Mouse (Mus musculus): ENCODE measurements around the gene Smarcc1.
A peak's percentile ranks its signal among the peaks of the same experiment; 100 is the strongest.
"Not testable (repeated sequence)": the region's sequence is repeated elsewhere in the genome, so short reads cannot be mapped to it uniquely, and the experiment has no call there.

Gene Smarcc1

DNA sequence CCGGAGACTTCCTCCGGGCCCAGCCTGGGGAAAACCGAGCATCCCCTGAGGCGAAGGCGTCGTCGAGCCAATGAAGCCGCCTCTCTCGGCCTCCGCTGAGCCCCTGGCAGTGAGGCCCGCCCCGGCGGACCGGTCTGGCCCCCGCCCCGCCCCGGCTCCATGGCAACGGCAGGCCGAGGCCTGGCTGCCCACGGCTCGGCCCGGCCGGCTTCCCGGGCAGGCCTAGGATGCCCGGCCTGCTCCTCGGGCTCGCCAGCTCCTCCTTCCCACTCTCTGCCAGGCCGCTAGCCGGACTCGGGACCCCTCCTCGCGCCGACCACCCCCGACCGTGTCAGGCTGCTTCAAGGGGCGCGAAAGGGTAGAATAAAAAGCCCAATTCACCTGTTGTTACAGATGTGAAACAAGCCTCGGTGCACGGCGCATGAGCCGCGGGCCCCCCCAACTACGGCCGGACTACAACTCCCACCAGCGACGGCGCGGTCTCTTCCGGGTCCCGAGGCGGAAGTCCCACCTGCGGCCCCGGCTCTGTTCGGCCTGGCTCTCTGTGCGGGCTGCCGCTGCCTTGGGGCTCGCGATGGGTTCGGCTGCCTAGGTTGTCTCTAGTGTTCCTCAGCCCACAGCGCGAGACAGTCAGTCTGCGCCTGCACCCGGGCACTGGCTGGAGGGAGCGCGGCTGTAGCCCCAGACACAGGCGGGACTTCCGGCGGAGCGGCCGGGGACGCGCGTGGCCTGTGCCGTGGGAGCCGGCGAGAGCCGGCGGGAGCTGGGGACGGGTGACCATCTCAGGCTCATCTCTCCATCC lies at the start of gene Smarcc1:
Gene Smarcc1 (plus strand): TSS at position 732 of the 802 bp plus-strand sequence.
- DNase-seq (ENCODE audit: low spot score) = peak; percentile 89

- DNase-seq (ENCODE audit: low spot score) = no peak
These were observed 48.8 kb upstream of the Smarcc1 start for GRCm38 (mm10) chr9:110068745-110069144.

- peak; percentile 63 for DNase-seq (ENCODE audit: low spot score)
These were observed 47.1 kb upstream of the Smarcc1 start for GRCm38 (mm10) chr9:110070358-110070757.

DNA sequence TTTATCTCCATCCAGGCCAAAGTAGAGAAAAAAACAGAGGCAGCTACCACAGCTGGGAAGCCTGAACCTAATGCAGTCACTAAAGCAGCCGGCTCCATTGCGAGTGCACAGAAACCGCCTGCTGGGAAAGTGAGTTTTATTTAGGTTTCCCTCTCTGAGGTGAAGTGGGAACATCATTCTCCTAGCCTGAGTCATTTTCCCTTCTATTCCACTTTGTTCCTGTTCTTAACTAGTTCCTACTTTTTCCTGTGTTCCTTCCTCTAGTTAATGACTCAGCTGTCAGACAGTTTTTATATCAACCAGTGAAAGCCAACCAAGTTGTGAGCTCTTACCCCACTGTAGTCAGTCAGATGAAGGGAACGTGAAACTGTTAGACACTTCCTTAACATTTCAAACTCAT lies 46.5 kb upstream of the Smarcc1 start:
- DNase-seq (ENCODE audit: low spot score) = no peak

DNA sequence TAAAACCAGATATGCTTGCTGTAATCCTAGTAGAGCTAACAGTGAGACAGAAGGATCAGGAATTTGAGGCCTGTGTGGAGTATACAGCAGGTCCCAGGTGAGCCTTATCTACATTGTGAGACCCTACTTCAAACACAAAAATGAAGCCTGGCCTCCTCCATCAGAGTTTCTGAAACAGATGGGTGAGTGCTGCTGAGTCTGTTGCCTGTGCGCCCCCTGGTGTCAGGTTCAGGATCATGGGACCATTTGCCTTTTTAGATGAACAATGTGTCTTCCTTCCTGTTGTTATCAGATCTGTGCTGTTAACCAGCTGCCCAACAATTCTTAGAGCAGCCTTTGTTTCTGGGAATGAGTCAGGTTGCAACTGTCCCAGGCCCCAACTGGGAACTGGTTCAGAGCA lies 45.7 kb upstream of the Smarcc1 start:
- peak; percentile 89 for DNase-seq (ENCODE audit: low spot score)

- not testable (repeated sequence) for DNase-seq (ENCODE audit: low spot score)
These were observed 41.0 kb upstream of the Smarcc1 start for GRCm38 (mm10) chr9:110076468-110076867.

DNA sequence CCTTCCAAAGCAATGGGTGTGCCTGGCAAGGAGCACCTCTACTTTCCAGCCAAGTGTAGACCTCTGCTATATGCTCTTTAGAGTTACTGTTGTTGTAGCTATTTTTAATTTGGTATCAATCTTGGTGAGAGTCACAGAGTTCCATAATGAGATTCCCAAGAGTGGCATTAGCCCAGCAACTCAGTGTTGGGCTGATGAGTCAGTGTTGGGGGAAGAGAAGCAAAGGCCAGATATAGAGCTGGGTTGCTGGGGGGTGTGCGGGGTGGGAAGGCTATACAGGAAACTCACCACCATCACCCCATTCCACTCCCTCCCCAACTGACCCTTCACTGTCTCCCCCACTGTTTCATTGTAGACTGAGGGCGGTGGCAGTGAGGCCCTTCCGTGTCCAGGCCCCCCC lies 36.4 kb upstream of the Smarcc1 start:
- DNase-seq (ENCODE audit: low spot score) = no peak

DNA sequence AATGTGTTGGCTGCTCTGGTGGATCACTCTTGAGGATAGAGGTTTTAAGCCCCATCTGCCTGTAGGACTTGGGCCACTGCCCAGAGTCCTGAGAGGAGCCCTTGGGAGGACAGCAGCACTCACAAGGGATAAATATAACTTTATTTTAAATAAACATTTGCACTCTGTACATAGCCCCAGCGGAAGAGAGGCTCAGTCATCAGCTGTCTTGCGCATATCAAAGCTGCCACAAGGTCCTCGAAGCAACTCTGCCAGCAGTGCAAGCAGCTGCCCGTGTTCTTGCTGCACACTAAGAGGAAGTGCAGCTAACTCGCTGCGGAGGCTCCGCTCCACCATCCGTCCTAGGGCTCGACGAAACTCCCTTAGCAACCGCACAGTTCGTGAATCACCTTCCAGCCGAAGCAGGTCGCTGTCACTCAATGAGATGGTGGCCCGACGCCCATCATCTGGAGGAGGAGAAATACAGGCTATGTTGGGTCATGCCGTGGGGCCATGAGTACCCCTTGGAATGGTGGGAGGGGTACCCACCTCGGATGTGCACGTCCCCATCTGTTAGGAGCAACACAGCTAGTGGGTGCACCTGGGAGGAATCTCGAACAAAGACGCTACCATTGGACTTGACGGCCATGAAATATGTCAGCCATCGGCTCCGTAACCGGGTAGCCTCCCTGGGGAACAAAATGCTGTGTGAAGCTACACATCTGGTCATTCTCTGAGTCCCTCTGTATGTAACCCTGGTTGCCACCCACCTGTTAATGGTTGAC lies 33.1 kb upstream of the Smarcc1 start:
- peak; percentile 53 for DNase-seq (ENCODE audit: low spot score)

DNA sequence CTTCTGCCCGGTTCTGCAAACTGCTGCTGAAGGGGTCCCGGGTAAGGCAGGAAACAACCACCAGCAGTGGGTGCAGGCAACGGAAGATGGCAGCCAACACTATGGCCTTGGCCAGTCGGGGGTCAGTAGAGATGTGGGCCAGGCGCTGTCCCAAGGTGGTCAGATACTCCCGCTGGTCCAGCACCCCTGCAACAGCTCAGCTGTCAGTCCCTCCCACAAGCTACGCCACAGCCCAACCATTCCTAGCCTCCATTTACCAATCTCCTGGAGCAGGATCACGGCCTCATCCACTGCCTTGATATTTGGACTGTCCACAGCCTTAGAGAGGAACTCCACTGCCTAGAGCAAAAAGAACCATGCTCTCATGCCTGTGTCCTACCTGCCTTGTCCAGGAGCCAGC lies 31.8 kb upstream of the Smarcc1 start:
- DNase-seq (ENCODE audit: low spot score) = no peak

GRCm38 (mm10) chr9:110093303-110093702 lies 24.2 kb upstream of the Smarcc1 start:
- no peak for DNase-seq (ENCODE audit: low spot score)

DNA sequence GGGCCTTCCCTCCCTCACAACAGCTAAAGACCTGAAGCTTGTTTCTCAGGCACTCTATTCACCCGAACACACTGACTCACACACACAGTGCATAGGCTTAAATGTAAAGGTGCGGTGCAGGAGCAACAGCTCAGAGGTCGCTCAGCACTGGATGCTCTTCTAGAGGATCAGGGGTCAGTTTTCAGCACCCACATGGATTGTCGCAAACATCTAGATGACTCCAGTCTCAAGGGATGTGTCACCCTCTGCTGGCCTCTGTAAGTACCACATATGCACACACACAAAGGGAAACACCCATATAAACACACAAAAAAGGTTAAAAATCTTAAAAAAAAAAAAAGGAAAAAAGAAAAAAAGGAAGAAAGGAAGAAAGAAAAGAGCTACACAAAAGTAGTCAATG lies 22.7 kb upstream of the Smarcc1 start:
- no peak for DNase-seq (ENCODE audit: low spot score)

DNA sequence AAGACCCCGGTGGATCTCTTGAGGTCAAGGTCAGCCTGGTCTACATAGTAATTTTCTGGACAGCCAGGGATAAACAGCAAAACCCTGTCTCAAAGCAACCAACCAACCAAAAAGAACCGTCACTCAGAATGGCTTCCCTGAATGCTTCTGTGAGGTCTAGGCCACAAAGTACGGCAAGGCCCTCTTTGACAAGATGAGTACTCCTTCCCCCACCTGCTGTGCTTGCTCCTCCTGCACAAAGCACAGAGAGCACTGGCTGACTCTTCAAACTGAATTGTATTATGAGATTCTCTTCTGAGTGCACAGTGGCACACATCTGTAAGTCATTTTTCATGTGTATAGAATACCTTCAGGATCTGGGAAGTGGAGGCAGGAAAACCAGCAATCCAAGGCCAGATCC lies 19.7 kb upstream of the Smarcc1 start:
- DNase-seq (ENCODE audit: low spot score) = no peak

DNA sequence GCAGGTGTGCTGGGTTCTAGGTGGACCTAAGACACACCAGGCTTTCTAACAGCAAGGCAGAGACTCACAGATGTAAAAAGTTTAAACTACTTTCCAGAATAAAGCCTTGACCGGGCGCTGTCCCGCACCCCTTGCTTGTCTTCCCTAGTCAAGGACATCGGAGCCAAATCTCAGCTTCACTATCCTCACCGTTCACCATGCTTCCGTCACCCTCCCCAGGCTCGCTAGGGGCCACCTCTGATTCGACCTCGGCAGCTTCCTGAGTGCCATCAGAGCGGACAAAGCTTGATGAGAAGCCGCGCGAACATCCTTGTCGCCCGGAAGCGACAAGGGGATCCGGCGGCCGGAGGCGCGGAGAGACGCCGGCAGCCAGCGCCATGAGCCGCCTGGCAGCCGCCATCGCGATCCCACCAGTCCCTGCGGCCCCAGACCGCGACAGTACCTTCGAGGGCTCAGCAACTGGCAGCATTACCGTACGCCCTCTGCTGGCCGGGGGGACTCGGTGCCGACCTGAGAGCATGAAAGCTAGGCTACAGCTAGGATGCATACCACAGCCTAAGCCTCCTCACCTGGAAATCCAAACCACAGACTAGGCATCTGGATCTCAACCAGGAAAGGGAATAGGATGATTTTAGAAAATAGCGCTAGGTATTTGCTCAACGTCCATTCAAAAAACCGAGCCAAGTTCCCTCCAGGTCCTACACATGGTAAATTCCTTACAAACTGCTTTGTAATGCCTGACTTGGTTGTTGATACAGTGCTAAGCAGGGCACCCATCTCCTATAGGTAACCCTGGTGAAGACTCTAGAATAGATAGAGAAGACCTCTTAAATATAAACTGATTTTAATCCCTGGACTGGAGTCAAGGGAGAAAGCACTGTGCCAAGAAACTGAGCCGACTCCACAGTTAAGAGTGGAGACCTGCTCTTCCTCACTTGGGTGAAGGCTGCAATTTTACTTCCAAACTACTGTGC lies 16.6 kb upstream of the Smarcc1 start:
- DNase-seq (ENCODE audit: low spot score) = peak; percentile 96

- no peak for DNase-seq (ENCODE audit: low spot score)
These were observed 1.0 kb upstream of the Smarcc1 start for GRCm38 (mm10) chr9:110116353-110116976.

GRCm38 (mm10) chr9:110117779-110118139 lies 251 bp downstream of the Smarcc1 start, which contains the start of gene Dhx30:
Dhx30 (minus strand) TSS chr9:110117830.
- no peak for DNase-seq (ENCODE audit: low spot score)

- no peak for DNase-seq (ENCODE audit: low spot score)
These were observed 741 bp downstream of the Smarcc1 start for GRCm38 (mm10) chr9:110118249-110118648.

DNA sequence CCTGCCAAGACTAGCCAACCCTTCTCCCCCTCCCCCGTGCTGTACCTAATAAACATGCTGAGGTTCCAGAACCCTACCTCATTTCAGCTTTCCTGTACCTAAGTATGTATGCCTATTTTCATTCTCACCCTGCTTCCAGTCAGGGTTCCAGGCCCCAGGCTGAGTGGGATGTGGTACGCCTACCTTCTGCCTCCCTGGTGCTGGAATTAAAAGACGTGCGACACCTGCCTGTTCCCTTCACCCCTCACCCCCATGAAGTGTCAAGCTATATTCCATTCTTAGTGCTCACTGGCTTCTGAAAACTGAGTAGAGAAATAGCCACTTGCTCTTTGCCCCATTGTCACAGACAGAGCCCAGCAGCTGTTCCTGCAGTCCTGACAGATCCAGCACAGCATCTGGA lies 3.9 kb downstream of the Smarcc1 start:
- DNase-seq (ENCODE audit: low spot score) = no peak

- DNase-seq (ENCODE audit: low spot score) = no peak
These were observed 5.8 kb downstream of the Smarcc1 start for GRCm38 (mm10) chr9:110123322-110123721.

DNA sequence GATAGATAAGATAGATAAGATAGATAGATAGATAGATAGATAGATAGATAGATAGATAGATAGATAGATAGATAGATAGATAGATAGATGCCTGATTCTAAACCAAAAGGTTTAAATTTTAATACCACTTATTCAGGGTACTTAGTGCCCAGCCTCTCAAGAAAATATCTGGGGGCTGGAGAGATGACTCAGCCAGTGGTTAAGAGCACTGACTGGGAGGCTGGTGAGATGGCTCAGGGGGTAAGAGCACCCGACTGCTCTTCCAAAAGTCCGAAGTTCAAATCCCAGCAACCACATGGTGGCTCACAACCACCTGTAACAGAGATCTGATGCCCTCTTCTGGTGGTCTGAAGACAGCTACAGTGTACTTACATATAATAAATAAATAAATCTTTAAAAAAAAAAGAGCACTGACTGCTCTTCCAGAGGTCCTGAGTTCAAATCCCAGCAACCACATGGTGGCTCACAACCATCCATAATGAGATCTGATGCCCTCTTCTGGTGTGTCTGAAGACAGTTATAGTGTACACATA lies 6.6 kb downstream of the Smarcc1 start:
- DNase-seq (ENCODE audit: low spot score) = not testable (repeated sequence)

GRCm38 (mm10) chr9:110130896-110131524 lies 13.5 kb downstream of the Smarcc1 start:
- no peak for DNase-seq (ENCODE audit: low spot score)

All from testis, postnatal 10 days (tissue).